Mouse (Mus musculus): ENCODE data around the gene Sptbn4.

Gene Sptbn4

DNA sequence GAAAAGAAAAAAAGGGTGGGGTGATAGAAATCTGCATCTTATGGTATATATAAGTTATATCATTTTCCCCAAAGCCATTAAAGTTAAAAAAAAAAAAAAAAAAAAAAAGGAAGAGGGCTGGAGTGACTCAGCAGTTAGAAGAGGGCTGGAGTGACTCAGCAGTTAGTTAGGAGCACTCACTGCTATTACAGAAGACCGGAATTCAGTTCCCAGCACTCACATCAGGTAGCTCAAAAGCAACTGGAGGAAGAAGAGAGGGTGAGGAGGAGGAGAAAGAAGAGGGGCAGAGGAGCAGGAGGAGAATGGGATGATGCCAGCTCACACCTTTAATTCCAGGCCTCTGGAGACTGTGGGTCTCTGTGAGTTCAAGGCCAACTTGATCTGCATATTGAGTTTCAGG, 64.3 kb downstream of the Sptbn4 start:
- DNase-seq (ENCODE audit: low read depth, low spot score) = no peak

DNA sequence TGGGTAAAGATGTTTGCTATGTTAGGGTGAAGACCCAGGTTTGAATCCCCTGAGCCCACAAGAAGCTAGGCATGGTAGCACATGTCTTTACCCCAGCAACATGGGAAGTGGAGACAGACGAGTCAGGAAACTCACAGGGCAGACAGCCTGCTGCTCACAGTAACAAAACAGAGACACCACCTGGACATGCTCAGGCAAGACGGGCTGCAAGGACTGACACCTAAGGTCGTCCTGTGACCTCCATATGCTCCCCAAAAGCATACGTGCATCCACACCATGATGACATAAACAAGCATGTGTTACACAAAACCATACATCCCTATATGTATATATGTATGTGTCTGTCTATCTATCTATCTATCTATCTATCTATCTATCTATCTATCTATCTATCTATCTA, 65.9 kb downstream of the Sptbn4 start:
- DNase-seq (ENCODE audit: low read depth, low spot score) = no peak

DNA sequence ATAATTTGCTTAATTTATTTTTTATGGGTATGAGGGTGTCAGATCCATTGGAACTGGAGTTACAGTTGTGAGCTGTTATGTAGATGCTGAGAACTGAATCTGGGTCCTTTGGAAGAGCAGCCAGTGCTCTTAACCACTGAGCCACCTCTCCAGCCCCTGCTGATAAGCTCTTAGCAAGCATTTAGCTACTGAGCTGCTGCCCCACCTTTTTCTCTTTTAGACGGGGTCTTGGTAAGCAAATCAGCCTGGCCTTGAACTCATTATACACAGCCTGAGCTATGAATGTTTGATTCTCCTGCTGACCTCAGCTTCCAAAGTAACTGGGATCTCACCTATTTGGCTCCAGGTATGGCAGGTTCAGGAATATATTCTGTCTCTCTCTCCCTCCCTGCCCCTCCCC, 66.5 kb downstream of the Sptbn4 start:
- DNase-seq (ENCODE audit: low read depth, low spot score) = no peak

DNA sequence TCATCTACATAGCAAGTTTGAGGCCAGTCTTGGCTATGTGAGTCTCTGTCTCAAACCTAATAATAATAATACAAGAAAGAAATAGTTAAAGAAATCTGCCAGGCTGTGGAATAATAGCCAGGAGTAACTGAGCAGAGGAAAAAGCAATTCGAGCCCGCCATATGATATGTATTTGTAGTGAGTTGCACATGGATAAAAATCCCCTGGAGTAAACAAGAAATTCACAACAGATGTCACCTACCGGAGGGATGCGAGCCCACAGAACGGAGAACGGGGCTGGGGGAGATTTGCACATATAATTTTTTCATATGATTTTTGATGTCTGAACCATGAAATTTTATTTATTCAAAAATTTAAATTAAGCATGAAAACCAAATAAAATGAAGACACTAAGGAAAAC, 67.7 kb downstream of the Sptbn4 start:
- DNase-seq (ENCODE audit: low read depth, low spot score) = no peak

DNA sequence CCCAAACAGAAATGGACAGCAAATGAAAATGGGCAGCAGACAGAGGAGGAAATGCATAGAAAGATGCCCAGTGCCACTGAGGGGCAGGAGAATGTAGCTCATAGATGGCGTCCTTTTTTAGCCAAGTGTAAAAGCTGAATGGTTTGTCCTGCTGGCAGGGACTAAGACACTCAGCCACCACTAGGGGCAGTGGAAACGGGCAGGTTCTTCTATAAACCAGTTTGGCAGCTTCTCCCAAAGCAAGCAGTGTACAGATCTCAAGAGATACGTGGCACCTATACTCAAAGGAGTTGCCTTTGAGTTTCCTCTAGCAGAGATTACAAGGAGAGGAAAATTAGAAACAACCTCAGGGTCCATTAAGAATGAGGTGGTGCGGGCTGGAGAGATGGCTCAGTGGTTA, 69.1 kb downstream of the Sptbn4 start:
- no peak for DNase-seq (ENCODE audit: low read depth, low spot score)

DNA sequence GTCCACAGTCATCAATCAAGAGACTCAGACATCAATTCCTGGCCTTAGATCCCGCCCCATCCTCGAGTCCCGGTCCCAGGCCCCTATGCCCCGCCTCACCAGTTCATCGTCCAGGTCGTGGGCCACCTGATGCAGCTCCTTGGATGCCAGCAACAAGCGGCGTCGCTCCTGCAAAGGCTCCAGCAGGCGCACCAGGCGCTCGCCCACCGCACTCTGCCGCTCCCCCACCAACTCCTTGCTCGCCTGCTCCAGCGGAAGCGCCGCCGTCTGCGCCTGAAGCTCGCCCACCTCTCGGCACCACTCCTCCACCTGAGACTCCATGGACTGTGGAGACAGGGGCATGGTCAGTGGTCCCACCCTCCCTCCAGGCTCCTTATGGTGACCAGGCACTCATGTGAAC, 72.2 kb downstream of the Sptbn4 start:
- no peak for DNase-seq (ENCODE audit: low read depth, low spot score)

DNA sequence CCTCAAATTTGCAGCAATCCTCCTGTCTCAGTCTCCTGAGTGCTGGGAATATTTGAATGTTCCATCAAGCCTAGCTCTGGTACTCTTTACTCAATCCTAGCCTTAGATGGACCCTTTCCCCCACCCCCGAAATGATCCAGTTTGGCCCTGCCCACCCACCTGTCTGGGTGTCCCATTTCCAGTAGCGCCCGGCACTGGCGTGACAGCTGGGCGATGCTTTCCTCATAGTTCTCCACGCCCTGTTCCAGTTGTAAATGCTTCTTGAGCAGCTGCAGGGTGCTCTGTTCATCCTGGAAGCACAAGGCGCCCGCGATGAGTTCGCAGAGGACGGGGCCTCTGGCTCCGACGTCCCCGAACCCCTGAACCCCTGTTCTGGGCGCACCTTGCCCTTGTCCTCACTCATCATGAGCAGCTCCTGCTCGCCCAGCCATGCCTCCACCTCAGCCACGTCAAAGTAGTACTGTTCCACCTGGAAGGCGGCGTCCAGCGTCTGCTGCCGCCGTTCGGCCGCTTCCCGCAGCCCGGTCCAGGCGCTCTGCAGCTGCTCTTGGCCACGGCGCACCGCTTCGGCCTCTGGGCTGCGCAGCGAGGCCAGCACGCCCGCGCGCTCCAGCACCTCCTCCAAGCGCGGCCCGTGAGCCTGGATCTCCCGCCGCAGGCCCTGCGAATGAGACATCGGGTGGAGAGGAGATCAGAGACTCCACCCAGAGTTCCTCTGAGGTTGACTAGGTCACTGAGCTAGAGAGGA, 75.6 kb downstream of the Sptbn4 start:
- DNase-seq (ENCODE audit: low read depth, low spot score) = no peak

DNA sequence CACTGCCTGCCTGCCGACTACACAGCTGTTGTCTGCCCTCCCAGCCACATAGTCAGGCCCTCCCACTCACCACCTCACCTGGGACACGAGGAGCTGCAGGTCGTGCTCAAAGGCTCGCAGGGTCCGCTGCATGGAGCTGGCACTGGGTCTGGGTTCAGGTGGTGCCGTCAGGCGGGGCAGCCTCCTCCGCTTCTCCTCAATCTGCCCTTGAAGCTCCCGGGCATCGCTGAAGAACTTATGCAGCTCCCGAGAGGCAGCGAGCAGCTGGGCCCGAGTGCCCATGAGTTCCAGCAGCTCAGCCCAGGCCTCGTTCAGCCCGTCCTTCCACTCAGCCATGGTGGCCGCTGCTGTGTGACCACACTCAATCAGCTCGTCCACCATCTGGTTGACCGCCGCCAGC, 78.4 kb downstream of the Sptbn4 start:
- no peak for DNase-seq (ENCODE audit: low read depth, low spot score)

DNA sequence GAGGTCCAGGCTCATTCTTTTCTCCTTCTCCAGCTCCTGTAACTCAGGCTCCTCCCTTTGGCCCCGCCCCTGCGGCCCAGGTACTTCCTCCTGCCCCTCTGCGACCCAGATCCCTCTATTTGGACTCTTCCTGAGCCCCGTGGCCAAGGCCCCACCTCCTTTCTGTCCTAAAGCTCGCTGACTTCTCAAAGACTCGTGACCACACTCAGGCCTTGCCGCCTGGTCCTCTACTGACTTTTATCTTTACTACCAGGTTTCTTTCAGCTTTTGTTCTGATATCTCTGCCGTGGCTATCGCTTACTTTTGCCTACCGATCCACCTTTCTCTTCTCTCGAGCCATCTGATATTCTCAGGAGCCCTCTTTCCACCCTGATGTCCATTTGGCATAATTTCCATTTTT, 79.5 kb downstream of the Sptbn4 start:
- DNase-seq (ENCODE audit: low read depth, low spot score) = no peak

DNA sequence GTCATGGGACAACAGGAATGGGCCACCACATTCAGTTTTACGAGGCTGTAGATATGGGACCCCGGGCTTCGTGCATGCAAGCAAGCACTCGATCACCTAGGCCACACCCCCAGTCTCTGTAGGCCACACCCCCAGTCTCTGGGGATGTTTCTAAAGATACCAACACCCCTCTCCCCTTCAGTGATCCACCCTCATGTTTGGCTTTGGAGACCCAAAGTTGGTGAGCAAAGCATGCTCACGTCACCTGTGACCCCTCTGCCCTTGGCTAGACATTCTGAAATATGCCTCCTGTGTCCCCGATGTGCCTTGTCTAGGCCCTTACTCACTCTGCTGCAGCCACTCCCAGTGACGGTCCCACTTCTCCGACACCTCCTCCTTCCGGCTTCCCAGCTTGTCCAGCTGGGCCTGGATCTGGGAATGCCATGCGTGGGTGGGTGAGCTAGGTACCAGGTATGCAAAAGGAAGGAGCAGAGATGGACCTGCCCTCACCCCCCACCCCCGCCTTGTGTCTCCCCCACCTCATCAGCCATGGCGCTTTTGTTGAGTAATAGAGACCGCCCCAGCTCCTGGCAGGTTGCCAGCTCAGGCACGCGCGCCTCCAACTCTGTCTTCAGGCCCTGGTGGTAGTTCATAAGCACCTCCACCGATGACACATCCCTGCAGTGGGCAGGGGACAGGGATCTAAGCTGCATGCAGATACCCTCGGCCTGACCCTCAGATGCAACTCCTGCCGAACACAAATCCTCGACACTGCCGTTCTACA, 81.2 kb downstream of the Sptbn4 start:
- DNase-seq (ENCODE audit: low read depth, low spot score) = no peak

DNA sequence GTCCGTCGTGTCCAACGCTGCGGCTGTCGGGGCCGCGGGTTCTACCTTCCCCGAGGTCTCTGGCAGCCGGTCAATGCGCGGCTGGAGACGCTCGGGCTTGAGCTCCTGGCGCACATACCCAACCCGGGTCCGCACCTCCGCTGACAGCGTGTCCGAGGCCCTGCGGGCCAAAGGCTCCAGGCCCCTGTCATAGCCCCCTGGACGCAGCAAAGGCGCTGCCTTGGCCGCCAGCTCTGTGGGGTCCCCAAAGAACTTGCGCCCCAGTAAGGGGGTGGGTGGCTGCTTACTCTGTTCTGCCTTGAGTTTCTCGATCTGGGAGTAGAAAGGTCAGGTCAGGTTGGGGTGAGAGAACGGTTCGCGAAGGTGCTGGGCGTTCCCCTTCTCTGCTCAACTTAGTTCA, 83.1 kb downstream of the Sptbn4 start:
- no peak for DNase-seq (ENCODE audit: low read depth, low spot score)

DNA sequence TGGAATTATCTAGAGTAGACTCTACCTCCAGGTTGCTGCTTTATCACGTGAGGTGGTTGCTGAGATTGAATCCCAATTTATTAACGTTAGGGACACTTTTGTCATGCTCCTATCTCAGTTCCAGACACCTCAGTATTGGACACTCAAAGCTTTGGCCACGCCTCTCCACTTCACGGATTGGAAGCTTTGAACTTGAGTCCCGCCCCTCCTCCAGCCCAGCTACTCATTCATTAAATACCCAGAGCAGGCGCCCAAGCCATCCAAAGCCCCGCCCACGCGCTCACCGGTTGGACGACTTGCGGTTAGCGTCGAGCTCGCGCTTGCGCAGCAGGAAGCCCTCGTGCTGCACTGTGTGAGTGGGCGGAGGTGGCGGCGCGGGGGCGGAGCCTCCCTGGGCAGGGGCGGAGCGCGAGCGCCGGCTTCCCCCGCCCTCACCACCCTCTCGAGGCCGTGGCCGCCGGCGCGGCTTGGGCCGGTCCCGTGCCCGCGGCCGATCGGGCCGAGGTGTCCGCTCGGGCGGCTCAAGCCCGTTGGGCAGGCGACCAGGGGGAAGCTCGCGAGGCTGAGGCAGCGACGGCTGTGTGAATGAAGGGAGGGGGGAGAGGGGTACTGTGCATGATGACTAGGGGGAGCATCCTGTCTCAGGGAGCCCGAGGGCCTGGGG, 86.1 kb downstream of the Sptbn4 start:
- peak; percentile 99 for DNase-seq (ENCODE audit: low read depth, low spot score)

DNA sequence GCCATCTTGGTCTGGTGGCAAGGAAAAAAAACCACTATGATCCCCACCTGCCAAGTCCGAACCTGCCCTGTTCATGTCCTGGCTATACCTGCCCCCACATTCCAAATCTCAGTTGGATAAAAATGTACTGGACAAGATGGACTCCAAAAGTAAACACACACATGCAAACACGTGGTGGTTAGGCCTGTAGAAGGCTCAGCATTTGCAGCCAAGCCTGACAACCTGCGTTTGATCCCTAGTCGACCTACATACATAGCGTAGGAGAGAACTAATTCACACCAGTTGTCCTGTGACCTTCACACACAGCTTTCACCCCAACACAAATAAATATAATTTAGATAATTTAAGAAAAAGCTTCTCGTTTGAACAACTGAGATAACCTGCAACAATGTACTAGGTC, 86.7 kb downstream of the Sptbn4 start:
- DNase-seq (ENCODE audit: low read depth, low spot score) = no peak

DNA sequence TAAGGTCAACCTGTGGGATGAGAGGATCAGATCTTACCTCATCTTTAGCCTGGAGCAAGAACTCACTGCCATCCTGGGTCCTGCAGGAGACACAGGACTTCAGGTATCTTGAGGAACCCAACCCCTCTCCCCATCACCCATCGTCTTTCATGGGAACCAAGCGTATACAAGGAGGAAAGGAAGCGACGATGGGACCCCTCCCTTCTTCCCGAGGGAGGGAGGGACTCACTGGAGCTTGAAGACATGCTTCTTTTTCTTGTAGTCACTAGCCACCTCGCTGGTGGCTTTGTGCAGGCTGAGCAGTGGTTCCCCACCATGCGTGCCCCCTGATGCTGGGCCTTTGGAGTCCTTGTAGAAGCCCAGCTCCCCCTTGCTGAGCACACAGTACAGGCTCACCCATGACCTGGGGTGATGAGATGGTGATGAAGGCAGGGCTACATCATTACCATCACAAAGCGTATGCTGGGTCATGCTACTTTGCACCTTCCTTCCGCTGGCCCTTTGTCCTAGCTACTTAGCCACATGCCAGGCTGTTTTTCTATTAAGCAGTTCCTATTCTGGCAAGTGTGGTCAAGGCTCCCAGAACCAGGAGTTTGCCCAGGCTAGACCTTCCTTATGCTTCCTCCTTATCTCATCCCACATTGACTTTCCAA, 87.7 kb downstream of the Sptbn4 start:
- no peak for DNase-seq (ENCODE audit: low read depth, low spot score)

DNA sequence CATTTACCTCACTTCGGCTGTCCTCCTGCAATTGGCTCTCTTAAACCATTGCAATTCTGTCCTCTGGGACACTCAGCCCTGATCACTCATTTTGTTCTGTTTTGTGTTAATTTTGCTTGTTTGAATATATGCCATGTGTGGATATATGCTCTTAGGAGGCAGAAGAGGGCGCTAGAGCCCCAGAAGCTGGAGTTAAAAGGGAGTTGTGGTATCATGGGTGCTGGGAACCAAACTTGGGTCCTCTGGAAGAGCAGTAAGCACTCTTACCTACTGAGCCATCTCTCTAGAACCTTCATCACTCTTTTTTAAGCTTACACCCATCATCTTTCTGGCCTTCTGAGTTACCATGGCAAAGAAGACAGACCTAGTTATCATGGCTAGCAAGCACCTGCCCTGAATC, 88.3 kb downstream of the Sptbn4 start:
- no peak for DNase-seq (ENCODE audit: low read depth, low spot score)

DNA sequence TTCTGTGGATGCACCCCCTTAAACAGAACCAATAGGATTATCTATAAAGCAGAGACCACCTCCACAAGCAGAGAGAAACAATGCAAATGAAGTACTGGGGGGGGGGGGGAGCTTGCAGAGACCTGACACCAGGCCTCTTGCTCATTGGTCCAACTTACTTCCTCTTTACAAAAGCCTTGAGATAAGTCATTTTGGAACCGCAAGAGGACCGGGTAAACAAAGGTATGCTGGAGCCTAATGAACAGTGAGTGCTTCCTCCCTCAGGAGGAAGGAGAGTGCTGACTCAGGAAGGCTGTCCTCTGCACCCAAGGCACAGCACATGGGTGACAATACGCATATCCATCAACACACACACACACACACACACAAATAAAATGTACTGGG, 89.9 kb downstream of the Sptbn4 start:
- no peak for DNase-seq (ENCODE audit: low read depth, low spot score)

DNA sequence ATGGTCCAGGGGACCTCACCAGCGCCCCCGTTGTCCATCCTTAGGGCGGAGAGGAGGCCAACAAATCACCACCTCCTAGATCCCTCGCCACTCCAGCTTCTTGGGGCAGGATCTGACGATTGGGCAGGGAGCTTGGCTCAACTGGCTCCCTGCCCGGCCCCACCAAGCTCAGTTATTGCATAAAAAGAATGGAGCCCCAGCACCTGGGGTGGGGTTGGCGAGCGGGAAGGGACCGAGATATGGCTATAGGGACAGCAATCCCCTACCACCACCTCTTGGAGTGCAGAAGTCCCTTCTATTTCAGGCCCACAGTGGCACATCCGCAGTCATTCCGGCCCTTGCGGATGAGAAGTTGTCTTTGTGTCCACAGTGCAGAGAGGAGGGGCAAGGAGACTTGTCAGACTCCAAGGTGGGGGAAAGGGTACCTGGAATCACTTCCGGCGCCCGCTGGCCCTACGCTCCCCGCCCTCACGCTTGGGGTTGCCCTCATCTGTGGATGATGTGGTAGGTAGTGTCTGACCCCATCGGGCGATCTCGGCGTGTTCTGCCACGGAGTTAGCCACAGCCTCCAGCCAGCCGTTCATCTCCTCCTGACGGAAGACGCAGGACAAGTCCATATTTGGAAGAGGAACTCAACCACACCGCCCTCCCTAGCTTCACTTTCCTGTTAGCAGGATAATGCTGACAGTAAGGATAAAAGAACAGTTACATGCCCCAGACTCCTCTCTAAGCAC, 90.5 kb downstream of the Sptbn4 start, which contains the start of gene Gm20479:
Gene Gm20479 (minus strand): TSS at position 559 of the 734 bp plus-strand sequence.
- DNase-seq (ENCODE audit: low read depth, low spot score) = no peak

DNA sequence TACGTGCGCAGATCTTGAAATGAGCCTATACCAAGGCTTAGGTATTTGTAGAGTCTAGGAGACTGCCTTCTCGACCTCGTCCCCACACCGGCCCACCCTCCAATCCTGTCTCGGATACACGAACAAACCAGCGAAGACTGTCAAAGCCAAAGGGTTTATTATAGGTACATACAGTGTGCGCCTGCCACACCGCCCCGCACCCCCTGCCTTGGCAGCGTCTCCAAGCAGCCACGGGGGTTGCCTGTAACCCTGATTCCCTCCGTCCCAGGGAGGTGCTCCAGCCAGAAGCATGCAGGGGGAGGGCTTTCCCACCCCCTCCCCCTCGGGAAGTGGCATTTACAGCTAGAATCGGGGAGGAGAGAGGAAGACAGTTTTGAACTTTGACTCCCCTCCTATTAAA, 91.2 kb downstream of the Sptbn4 start:
- no peak for DNase-seq (ENCODE audit: low read depth, low spot score)

DNA sequence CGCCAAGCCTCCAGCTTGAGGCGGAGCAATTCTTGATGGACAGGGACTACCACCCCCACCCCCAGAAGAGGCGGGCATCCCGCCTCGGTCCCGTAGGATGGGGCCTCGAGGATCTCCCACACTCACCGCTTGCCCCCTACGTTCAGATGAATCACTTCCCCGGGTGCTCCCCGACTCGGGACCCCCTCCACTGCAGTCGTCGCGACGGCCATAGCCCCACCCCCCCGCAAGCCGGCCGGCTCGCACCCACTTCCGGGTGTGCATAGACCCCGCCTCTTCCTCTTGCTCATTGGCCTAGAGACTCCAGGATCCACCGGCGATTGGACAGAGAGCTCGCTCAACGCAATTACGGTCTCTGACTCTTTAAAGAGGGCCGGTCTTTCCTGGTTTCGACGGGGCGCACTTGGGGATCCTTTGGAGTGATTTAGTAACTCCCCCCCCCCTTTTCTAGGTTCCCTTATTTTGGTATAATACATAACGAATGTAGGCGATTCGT, 91.7 kb downstream of the Sptbn4 start, which contains the start of gene Shkbp1:
Gene Shkbp1 (minus strand): TSS at position 275 of the 496 bp plus-strand sequence.
- DNase-seq (ENCODE audit: low read depth, low spot score) = peak; percentile 85

DNA sequence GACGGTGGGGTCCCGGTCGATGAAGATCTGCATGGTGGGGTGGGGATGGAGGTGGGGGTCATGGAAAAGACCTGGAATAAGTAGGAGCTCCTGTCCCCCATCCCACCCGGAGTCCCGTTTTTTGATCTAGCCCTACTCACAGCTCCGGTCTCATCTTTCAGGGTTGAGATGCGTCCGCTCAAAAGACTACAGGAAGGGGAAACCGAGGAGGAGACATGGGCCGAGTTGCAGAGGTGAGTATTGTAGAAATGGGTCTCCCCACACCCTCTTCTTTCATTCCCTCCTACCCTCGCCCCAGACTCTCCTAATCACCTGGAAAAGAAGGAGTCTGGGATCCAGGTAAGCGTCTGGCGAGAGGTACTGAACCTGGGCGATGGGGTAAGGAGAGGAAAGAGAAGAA, 92.2 kb downstream of the Sptbn4 start:
- no peak for DNase-seq (ENCODE audit: low read depth, low spot score)

DNA sequence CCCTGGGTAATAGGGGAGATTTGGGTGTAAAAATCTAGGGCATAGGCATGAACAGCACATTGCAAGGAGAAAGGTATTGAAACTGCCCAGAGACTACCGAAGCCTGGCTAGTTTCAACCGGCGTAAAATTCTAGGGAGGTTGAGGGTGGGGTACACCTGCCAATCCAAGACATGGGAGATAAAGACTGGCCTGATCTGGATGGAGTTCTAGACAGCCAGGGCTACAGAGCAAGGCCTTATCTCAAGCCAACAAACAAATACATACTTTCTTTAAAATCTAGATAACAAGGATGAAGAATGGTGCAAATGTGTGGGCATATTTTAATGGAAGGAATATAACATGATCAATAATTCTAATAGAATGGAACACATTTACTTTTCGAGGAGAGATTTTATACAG, 92.7 kb downstream of the Sptbn4 start:
- no peak for DNase-seq (ENCODE audit: low read depth, low spot score)

All from skeletal muscle tissue, adult 2 months (tissue).